Mouse (Mus musculus): ENCODE results near the gene H2-Oa.

Gene H2-Oa

DNA sequence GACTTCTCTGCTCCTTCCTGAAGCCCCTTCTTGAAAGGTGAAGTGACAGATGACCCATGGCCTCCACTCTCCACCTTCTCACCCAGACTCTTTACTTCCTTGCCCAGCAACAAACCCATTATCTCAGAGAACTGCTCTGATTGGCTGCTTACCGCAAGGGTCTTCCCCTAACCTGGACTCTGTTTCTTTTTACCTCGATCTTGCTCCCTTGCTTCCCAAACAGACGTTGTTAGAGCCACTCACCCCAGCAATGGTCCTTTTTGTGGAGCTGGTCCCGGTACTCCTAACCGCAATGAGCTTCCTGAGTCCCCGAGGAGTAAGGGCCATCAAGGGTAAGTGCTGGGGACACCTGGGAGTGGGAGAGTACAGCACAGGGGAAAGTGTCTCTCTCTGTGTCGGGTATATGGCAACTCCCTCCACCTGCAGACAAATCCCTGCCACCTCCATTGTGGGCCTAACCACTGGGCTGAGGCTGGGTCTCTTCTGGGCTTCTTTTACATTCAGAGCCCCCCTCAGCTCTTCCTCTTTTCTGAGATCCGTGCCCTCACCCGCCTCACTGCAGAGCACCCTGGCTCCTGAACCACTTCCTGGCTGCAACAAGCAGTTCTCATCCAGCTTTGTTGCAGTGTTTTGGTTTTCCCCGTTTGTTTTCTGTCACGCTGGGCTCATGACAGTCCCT lies at the start of gene H2-Oa:
TSS of gene H2-Oa (plus strand) at position 144 of the 679 bp plus-strand sequence.
- no peak for DNase-seq

DNA sequence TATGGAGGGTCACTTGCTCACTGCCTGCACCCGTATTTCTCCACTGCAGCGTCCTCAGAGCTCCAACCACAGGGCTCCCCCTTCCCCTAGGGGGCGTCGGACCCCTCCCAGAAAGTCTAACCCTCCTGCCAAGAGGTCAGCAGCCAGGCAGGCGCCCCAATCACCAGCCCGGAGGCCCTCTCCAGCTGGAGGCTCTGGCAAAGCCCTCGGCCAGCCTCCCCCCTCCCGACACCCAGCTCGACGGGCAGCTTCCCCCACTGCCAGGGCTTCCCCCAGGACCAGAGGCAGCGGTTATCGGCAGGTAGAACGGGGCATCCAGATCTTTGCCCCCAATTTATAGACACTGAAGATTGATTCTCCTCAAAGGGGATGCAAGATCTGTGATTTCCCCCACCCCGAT lies 46.2 kb upstream of the H2-Oa start:
- no peak for DNase-seq

DNA sequence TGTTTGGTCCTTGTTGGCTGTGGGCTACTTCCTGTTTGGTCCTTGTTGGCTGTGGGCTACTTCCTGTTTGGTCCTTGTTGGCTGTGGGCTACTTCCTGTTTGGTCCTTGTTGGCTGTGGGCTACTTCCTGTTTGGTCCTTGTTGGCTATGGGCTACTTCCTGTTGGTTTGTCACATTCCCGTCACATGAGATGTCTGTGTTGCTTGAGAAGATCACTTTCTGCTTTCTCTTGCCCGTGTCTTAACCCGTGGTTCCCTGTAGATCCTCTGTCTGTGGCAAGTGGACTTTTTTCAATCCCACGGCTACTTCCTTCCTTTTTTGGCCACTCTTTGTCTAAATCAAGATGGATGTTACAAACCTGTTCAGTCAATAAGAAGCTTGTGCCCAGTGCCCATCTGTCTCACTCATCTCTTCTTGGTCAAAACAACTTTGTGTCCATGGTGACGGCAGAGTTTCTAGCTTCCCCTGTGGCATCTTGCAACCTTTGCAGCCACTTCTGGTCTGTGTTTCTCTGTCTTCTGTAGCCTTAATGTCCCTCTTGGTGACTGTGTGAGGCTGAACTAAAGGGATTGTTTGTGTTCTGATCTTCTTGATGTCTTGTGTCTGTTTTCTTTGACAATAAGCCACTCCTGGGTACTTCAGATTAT lies 44.6 kb upstream of the H2-Oa start:
- DNase-seq: no peak

DNA sequence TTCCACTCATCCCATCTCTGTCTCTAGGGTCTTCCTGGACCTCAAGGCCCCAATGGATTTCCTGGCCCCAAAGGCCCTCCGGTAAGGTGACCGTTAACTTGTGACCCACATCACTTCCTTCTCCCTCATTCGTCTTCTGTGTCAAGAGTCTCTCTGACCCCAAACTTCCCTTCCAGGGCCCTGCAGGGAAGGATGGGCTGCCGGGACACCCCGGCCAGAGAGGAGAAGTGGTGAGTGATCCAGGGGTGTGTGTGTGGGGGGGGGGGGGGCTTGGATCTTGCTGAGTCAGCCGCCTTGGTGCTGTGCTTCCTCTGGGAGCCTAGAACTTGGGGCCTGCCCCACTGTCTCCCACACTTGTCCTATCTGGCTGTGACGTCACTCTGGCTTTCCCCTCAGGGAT lies 34.9 kb upstream of the H2-Oa start:
- no peak for DNase-seq

DNA sequence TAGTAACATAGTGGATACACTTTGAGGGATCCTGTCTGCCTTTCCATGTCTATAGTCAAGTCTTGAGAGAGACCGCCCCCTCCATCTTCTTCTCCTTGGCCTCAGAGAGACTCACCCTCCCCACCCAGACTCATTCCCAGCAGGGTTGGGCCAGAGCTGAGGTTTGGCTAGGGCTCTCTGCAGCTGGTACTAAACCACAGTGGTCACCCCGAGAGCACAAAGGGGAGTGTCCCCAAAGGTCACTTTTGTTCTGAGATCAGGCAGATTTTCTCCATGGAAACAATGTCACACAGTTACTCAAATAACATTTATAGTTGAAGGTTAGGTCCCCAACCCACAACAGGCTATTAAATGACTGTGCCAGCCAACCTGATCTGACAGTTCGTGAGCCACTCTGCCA lies 23.3 kb upstream of the H2-Oa start:
- no peak for DNase-seq

DNA sequence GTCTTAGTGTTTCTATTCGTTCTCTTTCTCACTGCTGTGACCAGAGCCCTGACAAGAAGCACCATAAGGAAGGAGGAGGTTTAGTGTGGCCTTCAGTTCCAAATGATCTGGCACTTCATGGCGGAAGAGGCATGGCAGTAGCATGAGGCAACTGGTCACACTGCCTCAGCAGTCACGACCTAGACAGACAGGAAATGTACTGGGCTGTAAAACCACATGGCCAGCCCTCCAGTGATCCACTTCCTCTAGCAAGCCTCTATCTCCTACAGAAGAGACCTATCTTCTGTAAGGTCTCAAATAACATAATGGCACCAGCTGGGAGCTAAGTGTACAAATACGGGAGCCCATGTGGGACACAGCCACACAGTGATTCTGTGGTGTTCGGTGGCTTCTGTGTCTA lies 20.0 kb upstream of the H2-Oa start:
- no peak for DNase-seq

DNA sequence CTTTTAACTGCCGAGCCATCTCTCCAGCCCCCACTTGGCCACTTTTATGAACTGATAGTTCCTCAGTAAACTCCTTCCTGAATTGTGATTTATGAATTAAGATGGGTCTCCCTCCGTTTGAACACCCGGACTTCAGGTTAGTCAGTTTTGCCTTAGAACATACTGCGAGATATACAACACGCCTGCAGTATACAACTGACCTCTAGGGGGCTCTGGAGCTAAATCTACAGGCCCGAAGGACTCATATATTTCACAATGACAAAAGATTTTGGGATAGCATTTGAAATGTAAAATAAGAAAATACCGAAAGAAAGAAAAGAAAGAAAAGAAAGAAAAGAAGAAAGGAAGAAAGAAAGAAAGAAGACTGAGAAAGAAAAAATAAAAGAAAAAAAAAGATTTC lies 16.9 kb upstream of the H2-Oa start:
- DNase-seq: peak; percentile 83 to 88

DNA sequence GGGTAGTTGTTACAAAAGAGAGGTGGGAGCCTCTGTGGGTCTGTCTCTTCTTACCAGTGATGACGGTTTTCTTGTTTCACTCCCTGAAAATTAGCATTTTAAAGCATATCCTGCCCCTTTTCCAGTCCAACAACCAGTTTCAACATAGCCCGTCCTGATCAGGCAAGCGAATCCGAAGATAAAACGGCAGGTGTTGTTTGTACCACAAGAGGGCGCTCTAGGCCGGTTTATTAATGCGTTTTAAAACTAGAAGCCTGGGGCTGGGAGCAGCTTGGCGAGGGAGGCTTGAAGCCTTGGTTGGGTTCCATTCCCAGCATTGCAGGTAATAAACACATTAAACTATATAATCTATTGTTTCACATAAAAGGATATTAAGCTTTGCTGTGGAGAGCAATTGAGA lies 14.6 kb upstream of the H2-Oa start:
- DNase-seq: peak; percentile 83 to 89

DNA sequence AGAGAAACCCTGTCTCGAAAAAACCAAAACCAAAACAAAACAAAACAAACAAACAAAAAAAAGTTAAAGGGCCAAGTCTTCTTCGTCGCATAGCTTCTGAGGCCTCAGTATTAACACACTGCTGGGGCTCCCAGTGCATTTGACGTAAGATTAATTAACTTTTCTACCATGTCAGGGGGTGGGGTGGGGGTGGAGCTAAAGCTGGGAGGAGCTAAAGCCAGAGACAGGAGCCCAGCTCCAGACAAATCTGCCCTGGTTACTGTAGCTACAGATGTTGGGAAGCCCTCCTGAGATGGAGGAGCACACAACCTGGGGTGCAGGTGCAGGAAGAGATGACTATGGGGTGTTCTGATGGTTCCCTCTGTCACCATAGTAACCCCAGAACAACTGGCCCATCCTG lies 14.0 kb upstream of the H2-Oa start:
- no peak for DNase-seq

DNA sequence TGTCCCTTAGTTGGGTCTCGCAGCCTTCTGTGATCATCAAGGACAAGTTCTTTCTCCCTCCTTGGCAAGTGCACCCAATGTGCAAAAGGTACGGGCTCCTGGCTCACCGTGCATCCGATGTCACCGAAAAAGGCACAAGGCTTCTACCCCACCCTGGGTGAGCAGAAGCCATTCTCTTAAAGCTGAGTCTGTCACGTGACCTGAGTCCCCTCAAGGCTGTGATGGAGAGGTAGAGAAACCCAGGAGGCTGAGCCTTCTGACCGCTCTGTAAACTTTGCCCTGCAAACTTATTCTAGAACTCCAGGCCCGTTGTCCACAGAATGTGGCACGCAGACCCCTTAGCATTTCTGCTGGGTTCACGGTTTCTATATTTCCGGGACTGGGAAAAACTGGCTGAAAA lies 13.1 kb upstream of the H2-Oa start:
- no peak for DNase-seq

DNA sequence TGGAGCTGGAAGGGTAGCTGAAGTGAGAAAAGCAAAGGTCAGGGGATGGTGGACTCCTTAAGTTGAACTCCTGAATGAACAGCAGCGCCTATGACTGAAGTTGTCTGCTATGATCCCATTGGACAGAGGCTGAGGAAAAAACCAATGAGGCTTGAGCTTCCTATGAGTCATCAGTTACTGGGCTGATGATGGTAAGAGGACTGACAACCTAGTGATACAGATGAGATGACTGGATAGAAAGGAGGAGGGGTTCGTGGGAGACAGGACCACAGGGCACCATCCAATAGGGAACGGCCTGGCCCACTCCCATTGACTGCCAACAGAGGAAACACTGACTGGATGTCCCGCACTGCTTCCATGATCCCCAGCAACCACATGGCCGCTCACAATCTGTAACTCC lies 12.5 kb upstream of the H2-Oa start:
- peak; percentile 39 to 54 for DNase-seq

DNA sequence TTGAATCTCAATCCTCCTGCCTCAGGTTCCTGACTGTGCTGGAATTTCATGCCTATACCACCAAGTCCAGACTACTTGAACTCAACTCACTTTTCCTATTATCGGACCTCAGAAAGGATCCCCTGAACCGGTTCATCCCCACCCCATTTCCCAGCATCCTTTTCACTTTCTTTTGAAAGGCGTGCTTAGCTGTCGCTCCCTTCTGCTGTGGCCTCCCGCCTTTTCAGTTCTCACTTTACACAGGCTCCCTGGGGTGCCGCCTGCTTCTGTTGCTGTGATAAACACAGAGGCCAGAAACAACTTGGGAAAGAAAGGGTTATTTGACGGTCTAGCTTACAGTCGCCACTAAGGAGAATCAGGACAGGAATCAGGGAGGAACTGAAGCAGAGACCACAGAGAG lies 9.0 kb upstream of the H2-Oa start:
- no peak for DNase-seq

DNA sequence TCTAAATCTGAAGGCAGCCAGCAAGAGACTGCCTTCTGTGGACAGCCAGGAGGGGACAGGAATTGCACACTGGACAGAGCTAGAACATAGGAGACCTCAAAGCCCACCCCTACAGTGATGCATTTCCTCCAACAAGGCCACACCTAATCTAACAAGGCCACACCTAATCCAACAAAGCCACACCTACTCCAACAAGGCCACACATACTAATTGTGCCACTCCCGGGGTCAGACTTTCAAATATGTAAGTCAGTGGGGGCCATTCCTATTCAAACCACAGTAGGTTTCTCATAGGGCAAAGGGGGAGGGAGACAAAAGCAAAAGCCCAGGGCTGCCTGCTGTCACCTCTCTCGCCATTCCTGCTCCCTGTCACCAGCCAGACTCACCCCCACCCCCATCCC lies 4.8 kb upstream of the H2-Oa start:
- DNase-seq: no peak

DNA sequence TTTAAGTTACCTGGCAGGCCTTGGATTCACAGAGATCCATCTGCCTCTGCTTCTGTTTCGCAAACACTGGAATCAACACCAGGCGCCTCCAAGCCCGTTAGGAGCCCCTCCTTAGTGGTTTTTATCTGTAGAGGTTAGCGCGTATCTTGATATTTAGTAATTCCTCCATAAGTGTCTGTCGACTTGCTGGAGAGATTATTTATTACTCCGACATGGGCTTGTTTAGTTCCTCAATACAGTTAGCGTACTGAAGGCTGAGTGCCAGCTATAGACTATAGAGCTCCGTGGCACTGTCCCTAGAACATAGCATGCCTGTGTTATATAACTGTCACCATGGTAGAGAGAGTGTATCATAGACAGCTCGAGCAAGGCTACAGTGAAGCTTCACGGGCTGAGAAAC lies 4.0 kb upstream of the H2-Oa start:
- DNase-seq: no peak

DNA sequence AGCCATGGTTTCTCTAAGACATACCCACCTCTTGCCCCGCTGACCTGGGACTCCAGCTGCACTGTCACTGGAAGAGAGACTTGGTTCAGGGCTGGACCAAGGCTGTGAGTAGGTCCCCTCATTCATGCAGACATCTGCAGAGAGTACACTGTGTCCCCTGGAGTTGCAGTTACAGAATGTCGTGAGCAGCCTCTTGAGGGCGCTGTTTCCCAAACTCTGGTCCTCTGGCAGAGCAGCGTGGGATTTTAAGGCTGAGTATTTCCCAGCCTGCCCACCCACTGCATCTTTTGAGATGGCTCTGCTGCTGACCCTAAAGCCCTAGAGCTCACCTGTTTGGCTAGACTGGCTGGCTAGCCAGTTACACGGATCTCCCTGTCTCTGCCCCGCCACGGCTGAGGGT lies 1.2 kb upstream of the H2-Oa start:
- peak in 1 of 2 experiments; percentile 38 for DNase-seq

DNA sequence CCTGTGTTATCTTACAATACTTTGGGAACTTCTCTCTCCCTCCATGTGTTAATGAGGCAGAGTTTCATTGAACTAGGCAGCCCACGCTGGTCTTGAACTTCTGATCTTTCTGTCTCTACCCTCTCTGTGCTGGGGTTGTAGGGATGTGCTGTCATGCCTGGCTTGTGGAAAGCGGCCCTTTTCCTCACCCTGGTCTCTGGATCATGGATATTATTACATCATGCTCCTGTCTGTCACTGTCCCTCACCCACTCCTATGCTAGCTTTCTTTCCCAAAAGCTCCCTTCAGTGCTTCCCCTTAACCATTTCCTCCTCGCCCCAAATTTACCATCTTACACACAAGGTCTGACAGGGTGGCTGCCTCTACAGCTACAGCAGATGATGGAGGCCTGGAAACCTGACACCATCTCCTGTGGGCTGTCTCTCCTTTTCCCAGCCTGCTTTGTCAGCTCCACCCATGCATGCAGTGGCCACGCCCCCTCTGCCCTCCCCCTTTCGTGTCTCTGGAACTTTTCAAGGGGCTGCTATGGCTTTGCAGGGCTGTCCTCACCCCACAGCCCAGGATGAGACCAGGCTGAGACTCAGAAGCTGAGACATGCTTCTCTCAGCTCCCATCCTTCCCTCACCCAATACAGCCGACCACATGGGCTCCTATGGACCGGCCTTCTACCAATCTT lies 1.2 kb downstream of the H2-Oa start:
- no peak for DNase-seq

DNA sequence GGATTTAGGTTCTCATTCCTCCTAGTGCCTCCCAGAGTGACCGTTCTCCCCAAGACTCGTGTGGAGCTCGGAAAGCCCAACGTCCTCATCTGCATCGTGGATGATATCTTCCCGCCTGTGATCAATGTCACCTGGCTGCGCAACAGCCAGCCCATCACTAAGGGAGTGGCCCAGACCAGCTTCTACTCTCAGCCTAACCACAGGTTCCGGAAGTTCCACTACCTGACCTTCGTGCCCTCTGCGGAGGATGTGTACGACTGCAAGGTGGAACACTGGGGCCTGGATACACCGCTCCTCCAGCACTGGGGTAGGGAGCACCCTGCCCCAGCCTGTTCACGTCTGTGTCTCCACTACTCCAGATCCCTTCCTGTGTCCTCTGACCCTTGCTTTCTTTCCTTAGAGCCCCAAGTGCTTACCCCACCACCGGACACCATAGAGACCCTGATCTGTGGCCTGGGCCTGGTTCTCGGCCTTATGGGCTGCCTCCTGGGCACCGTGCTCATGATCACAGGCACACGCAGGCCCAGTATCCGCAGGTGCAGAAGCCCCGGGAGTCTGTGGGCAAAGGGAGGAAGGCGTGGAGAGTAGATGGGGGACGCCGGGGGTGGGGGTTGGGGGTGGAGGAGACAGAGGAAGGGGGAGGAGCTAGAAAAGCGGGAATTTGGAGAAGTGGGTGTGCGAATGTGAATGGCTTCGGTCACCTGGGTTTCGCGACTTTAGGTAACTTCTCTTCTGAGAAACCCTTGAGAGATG lies 2.3 kb downstream of the H2-Oa start:
- DNase-seq: no peak

DNA sequence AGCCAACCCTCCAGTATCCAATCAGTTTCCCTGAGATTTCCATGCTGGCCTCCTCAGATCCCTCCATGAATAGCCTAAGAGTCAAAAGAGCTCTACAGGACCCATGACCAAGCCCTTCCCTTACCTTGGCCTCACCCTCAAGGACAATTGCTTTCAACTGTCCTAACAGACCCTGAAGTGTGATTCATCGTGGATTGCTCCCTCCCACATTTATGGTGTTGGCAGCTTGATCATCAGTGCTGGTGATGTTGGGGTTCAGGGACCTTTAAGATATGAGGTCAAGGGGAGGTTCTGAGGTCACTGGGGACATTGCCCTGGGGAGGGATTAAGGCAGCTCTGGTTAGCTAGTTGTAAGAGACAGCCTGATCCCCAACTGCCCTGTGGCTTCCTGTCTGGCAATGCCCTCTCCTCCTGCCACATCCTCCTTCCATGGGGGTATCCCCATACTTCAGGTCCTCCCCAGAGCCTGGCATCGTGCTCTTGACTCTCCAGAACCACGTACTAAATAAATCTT lies 4.4 kb downstream of the H2-Oa start:
- DNase-seq: no peak

DNA sequence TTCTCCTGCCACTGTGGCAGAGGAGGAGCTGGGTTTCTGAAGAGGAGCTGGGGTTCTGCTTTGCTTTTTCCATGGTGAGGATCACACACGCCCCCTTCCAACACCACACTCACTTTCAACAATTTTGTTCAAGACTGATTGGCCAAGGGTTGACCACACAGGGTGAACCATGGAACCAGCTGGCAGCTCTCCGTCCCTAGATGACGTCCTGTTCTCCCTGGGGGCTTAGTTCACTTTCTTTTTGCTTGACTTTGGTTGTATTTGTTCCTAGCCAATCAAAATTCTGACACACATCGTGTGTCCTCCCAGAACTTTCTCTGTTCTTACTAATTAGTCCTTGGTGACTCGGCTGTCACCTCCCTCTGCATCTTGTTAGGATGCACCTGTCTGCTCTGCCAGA lies 5.1 kb downstream of the H2-Oa start:
- DNase-seq: no peak

DNA sequence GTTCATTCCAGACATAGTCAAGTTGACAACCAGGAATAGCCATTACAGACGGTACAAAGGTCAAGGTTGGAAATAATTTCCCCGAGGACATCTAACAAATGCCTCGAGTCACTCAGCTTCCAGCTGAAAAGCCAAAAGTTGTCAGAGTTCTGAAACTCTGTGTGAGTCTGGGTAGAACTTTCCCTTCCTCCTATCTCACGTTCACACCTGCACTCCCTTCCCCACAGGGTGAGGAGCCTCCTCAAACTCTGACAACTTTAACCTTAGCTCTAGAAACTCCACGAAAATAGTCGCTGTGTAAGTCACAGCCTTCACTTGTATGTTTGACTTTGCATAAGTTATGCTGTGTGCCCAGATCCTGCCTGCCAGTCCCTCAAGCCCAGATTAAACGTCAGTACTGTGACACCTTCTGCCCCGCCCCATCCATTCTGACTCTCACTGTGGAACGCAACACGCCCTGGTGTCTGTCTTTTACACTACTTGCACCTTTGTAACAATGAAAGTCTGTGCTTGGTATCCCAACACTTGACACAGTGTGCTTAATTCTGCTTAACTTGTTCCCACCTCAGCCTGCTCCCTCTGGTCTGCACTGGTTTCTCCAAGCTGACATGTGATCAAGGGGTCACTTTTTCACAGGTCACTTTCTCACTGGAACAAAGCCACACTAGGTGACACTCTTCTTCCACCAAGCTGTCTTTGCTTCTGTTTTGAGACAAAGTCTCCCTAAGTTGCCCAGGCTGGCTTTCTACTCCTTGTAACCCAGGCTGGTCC lies 6.8 kb downstream of the H2-Oa start:
- no peak for DNase-seq

DNA sequence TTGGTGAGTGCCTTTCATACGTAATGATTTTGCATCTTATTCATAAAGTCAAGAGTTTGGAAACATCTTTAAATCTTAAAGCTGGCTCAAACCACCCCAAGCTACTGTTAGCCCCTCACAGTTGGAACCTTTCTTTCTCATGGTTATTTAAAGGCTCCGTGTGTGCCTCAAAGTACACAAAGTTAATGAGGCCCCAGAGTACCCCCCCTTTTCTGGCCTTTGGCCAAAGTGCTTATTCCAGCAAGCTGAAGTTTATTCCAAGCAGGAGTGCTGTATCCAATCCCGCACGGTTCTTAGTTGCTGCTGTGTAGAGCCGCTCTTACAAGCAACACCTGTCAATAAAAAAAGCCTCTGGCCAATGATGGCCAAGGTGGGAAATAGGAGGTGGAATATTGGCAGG lies 7.4 kb downstream of the H2-Oa start:
- no peak for DNase-seq

DNA sequence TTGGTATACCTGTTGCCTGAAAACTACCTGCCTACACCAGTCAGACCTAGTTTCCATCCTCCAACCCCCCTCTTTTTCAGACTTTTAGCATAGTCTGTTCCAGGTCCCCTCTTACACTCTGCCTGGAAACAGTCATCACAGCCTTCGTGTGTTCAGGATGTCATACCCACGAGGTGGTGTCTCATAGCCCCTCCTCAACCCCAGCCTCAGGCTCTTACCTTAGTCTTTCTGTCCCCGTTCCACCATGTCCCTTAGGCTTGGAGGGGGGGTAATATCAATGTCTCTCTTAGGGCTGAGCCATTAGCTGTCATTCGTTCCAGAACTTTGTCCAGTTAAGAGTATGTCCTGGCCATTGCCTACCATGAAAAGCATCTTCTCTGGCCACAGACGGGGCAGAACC lies 9.0 kb downstream of the H2-Oa start:
- no peak for DNase-seq

DNA sequence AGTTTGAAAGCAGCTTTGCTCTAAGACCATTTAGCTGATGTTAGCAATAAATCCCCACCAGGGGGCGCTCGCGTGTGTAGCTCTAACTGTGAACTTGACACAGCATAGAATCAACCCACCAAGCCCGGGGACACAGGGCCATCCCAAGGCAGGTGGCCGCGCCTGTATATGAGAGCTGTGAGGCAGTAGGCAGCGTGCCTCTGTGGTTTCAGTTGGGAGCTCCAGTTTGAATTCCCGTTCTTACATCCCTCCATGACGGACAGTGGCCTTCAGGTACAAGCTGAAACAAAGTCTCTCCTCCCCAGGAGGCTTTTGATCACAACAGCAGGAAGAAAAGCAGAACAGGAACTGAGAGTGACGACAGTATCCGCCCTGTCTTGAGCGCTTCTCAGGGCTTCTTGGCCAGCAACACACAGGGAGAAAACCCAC lies 9.5 kb downstream of the H2-Oa start:
- DNase-seq: peak; percentile 96 to 99
